Mouse (Mus musculus) heart, embryonic 15.5 days (tissue): ENCODE results near the gene Pdilt. TPM values are rescaled to one million over a fixed set of nuclear protein-coding genes. Genes with fewer than 3 reads are reported as not detected.
"Not testable (repeated sequence)": the region's sequence is repeated elsewhere in the genome, so short reads cannot be mapped to it uniquely, and the experiment has no call there.

ENCODE experiments used
- ATAC-seq: fragments of 200-750 bp; cut with Nextera tagmentation; replicated peaks from 2 replicates; pipeline ENCODE4 v1.8.0; 2017; ENCODE audit warnings: low read depth, moderate TSS enrichment; ENCODE audit not compliant: insufficient number of reproducible peaks, insufficient read depth, low FRiP score
- H3K27ac ChIP-seq: fragments of 300-500 bp; sonication (generic); 2 replicates; pipeline ENCODE4 v1.5.1; 2015; ENCODE audit warnings: mild to moderate bottlenecking, inconsistent platforms
- H3K27me3 ChIP-seq: fragments of 300-500 bp; sonication (generic); 2 replicates; pipeline ENCODE4 v1.6.1; 2015; ENCODE audit warnings: inconsistent platforms
- H3K36me3 ChIP-seq: fragments of 300-500 bp; sonication (generic); 2 replicates; pipeline ENCODE4 v1.6.1; 2015; ENCODE audit warnings: mild to moderate bottlenecking, inconsistent platforms
- H3K4me1 ChIP-seq: fragments of 300-500 bp; sonication (generic); replicated peaks from 2 replicates; pipeline ENCODE4 v1.6.1; 2015; ENCODE audit warnings: inconsistent platforms
- H3K4me2 ChIP-seq: fragments of 300-500 bp; sonication (generic); 2 replicates; pipeline ENCODE4 v1.6.1; 2015; ENCODE audit warnings: inconsistent platforms, mild to moderate bottlenecking, moderate library complexity
- H3K4me3 ChIP-seq: fragments of 300-500 bp; sonication (generic); 2 replicates; pipeline ENCODE4 v1.5.1; 2015; ENCODE audit warnings: mild to moderate bottlenecking, inconsistent platforms
- H3K9ac ChIP-seq: fragments of 300-500 bp; sonication (generic); 2 replicates; pipeline ENCODE4 v1.6.1; 2015; ENCODE audit warnings: mild to moderate bottlenecking, inconsistent platforms
- H3K9me3 ChIP-seq: fragments of 300-500 bp; sonication (generic); replicated peaks from 2 replicates; pipeline ENCODE4 v1.6.1; 2016; ENCODE audit warnings: inconsistent platforms
- WGBS: fragments of 180-500 bp; shearing (Covaris S2); methylation state at CpG from one replicate; pipeline ENCODE4 v1.1.7; 2015; ENCODE audit warnings: mixed read lengths; 5-methylcytosine and 5-hydroxymethylcytosine counted together
- polyA plus RNA-seq: library from polyadenylated mRNA; unstranded; fragments of >200 nt; fragmentation: Nextera tagmentation; extraction: Ambion mirVana; gene quantifications from 2 replicates; pipeline ENCODE4 v1.2.1, GENCODE M21; 2015

Pdilt gene
- polyA plus RNA-seq: not detected in 2 replicates

- no peak within 1 kb of the TSS for H3K4me3 ChIP-seq
- H3K9me3 ChIP-seq: no peaks in the 10 kb centered on the region
- no peaks in the 10 kb centered on the region for H3K36me3 ChIP-seq
- no peak for ATAC-seq
- WGBS: 67% methylated on average over 4 of the region's 4 CpGs
- H3K27ac ChIP-seq: no peak within 1 kb of the TSS
- H3K4me1 ChIP-seq: no peaks in the 10 kb centered on the region
- H3K27me3 ChIP-seq: peaks cover 5% of the 10 kb centered on the region; the same call in 1 of the 2 replicates
- no peak within 1 kb of the TSS for H3K9ac ChIP-seq
- no peak within 1 kb of the TSS for H3K4me2 ChIP-seq
Measured at GRCm38 (mm10) chr7:119523389-119523788, at the start of gene Pdilt. Gene Pdilt, minus strand, starts transcription at chr7:119523489.

GRCm38 (mm10) chr7:119562476-119562875, 39.2 kb upstream of the Pdilt start:
- 80% methylated on average over 2 of the region's 2 CpGs for WGBS
- ATAC-seq, H3K27ac ChIP-seq, H3K4me3 ChIP-seq, H3K9ac ChIP-seq, H3K27me3 ChIP-seq, H3K4me2 ChIP-seq, H3K36me3 ChIP-seq, H3K4me1 ChIP-seq, H3K9me3 ChIP-seq: not testable (repeated sequence)

GRCm38 (mm10) chr7:119561441-119561840, 38.2 kb upstream of the Pdilt start:
- H3K27me3 ChIP-seq: no peaks in the 10 kb centered on the region
- H3K9me3 ChIP-seq: no peaks in the 10 kb centered on the region
- no peak for ATAC-seq
- H3K4me3 ChIP-seq: no peak overlapping the region
- no peak overlapping the region for H3K27ac ChIP-seq
- H3K9ac ChIP-seq: no peak overlapping the region
- no peak overlapping the region for H3K4me2 ChIP-seq
- H3K4me1 ChIP-seq: no peaks in the 10 kb centered on the region
- WGBS: 41% methylated on average over 4 of the region's 4 CpGs
- H3K36me3 ChIP-seq: no peaks in the 10 kb centered on the region

- H3K9ac ChIP-seq: no peak overlapping the region
- no peak for ATAC-seq
- 79% methylated on average over 3 of the region's 3 CpGs for WGBS
- no peaks in the 10 kb centered on the region for H3K27me3 ChIP-seq
- no peak overlapping the region for H3K4me3 ChIP-seq
- H3K4me1 ChIP-seq: no peaks in the 10 kb centered on the region
- no peak overlapping the region for H3K27ac ChIP-seq
- no peaks in the 10 kb centered on the region for H3K9me3 ChIP-seq
- H3K4me2 ChIP-seq: no peak overlapping the region
- no peaks in the 10 kb centered on the region for H3K36me3 ChIP-seq
Measured at GRCm38 (mm10) chr7:119560452-119560835, 37.2 kb upstream of the Pdilt start.

- ATAC-seq: no peak
Measured at GRCm38 (mm10) chr7:119559789-119560451, 36.6 kb upstream of the Pdilt start.

GRCm38 (mm10) chr7:119554040-119554439, 30.8 kb upstream of the Pdilt start, which contains the start of gene Acsm2:
Gene Acsm2, plus strand, starts transcription at chr7:119554340.
- no peaks in the 10 kb centered on the region for H3K36me3 ChIP-seq
- no peaks in the 10 kb centered on the region for H3K4me1 ChIP-seq
- no peaks in the 10 kb centered on the region for H3K9me3 ChIP-seq
- H3K4me2 ChIP-seq: no peak within 1 kb of the TSS
- H3K9ac ChIP-seq: no peak within 1 kb of the TSS
- H3K4me3 ChIP-seq: no peak within 1 kb of the TSS
- ATAC-seq: no peak
- H3K27me3 ChIP-seq: no peaks in the 10 kb centered on the region
- H3K27ac ChIP-seq: no peak within 1 kb of the TSS
- WGBS: 72% methylated on average over 1 of the region's 1 CpGs

More at GRCm38 (mm10) chr7:119559789-119560451, 36.6 kb upstream of the Pdilt start:
- Histone ChIP-seq H3K27ac (no peak overlapping the region), H3K36me3 (no peaks in the 10 kb centered on the region), H3K4me2 (no peak overlapping the region), H3K4me1 (no peaks in the 10 kb centered on the region), H3K9ac (no peak overlapping the region), H3K27me3 (no peaks in the 10 kb centered on the region), H3K9me3 (no peaks in the 10 kb centered on the region), H3K4me3 (no peak overlapping the region)
- WGBS: 73% methylated on average over 3 of the region's 3 CpGs

- Histone ChIP-seq H3K4me1 (no peaks in the 10 kb centered on the region), H3K27ac (no peak overlapping the region), H3K27me3 (no peaks in the 10 kb centered on the region), H3K4me3 (no peak overlapping the region), H3K4me2 (no peak overlapping the region), H3K9me3 (no peaks in the 10 kb centered on the region), H3K9ac (no peak overlapping the region), H3K36me3 (no peaks in the 10 kb centered on the region)
- 72% methylated on average over 3 of the region's 3 CpGs for WGBS
- ATAC-seq: no peak
Measured at GRCm38 (mm10) chr7:119550471-119551222, 27.4 kb upstream of the Pdilt start.

GRCm38 (mm10) chr7:119545572-119545971, 22.3 kb upstream of the Pdilt start:
- no peaks in the 10 kb centered on the region for H3K27me3 ChIP-seq
- ATAC-seq: no peak
- no peak overlapping the region for H3K27ac ChIP-seq
- no peak overlapping the region for H3K4me3 ChIP-seq
- H3K9ac ChIP-seq: no peak overlapping the region
- no peak overlapping the region for H3K4me2 ChIP-seq
- H3K9me3 ChIP-seq: no peaks in the 10 kb centered on the region
- no peaks in the 10 kb centered on the region for H3K36me3 ChIP-seq
- no peaks in the 10 kb centered on the region for H3K4me1 ChIP-seq

- ATAC-seq: no peak
- Histone ChIP-seq H3K27me3 (no peaks in the 10 kb centered on the region), H3K9me3 (no peaks in the 10 kb centered on the region), H3K4me2 (no peak overlapping the region), H3K4me1 (no peaks in the 10 kb centered on the region), H3K36me3 (no peaks in the 10 kb centered on the region), H3K27ac (no peak overlapping the region), H3K4me3 (no peak overlapping the region), H3K9ac (no peak overlapping the region)
- WGBS: 63% methylated on average over 2 of the region's 2 CpGs
Measured at GRCm38 (mm10) chr7:119542445-119542844, 19.2 kb upstream of the Pdilt start.

- H3K27me3 ChIP-seq: no peaks in the 10 kb centered on the region
- H3K4me3 ChIP-seq: no peak overlapping the region
- H3K27ac ChIP-seq: no peak overlapping the region
- 70% methylated on average over 2 of the region's 2 CpGs for WGBS
- no peaks in the 10 kb centered on the region for H3K36me3 ChIP-seq
- no peak for ATAC-seq
- no peaks in the 10 kb centered on the region for H3K9me3 ChIP-seq
- H3K4me1 ChIP-seq: no peaks in the 10 kb centered on the region
- no peak overlapping the region for H3K4me2 ChIP-seq
- H3K9ac ChIP-seq: no peak overlapping the region
Measured at GRCm38 (mm10) chr7:119534389-119534788, 11.1 kb upstream of the Pdilt start.

- H3K4me3 ChIP-seq: no peak overlapping the region
- H3K4me2 ChIP-seq: no peak overlapping the region
- no peaks in the 10 kb centered on the region for H3K4me1 ChIP-seq
- no peaks in the 10 kb centered on the region for H3K9me3 ChIP-seq
- no peaks in the 10 kb centered on the region for H3K27me3 ChIP-seq
- no peak overlapping the region for H3K27ac ChIP-seq
- no peaks in the 10 kb centered on the region for H3K36me3 ChIP-seq
- WGBS: 43% methylated on average over 1 of the region's 1 CpGs
- no peak overlapping the region for H3K9ac ChIP-seq
- no peak for ATAC-seq
Measured at GRCm38 (mm10) chr7:119532924-119533323, 9.6 kb upstream of the Pdilt start.

- Histone ChIP-seq H3K4me2 (no peak overlapping the region), H3K36me3 (no peaks in the 10 kb centered on the region)
- 60% methylated on average over 7 of the region's 7 CpGs for WGBS
Measured at GRCm38 (mm10) chr7:119528617-119529016, 5.3 kb upstream of the Pdilt start.

More at GRCm38 (mm10) chr7:119528617-119529016, 5.3 kb upstream of the Pdilt start:
- H3K9me3 ChIP-seq: no peaks in the 10 kb centered on the region
- no peak overlapping the region for H3K9ac ChIP-seq
- H3K4me1 ChIP-seq: no peaks in the 10 kb centered on the region
- ATAC-seq: no peak
- H3K27ac ChIP-seq: no peak overlapping the region
- no peak overlapping the region for H3K4me3 ChIP-seq
- no peaks in the 10 kb centered on the region for H3K27me3 ChIP-seq
